Mouse (Mus musculus) neural tube, embryonic 14.5 days (tissue): ENCODE measurements around the gene Pafah2. TPM values are rescaled to one million over a fixed set of nuclear protein-coding genes. Genes with fewer than 3 reads are reported as not detected.

Experiments
- ATAC-seq: fragments of 200-750 bp; cut with Nextera tagmentation; 2 replicates; pipeline ENCODE4 v1.8.0; 2017; ENCODE audit warnings: low read depth, mild to moderate bottlenecking, moderate TSS enrichment, moderate library complexity
- H3K27ac ChIP-seq: fragments of 300-500 bp; sonication (generic); 2 replicates; pipeline ENCODE4 v1.5.1; 2014; ENCODE audit warnings: low read depth, mild to moderate bottlenecking, control low read depth, low read length, moderate library complexity, mixed read lengths
- H3K27me3 ChIP-seq: fragments of 300-500 bp; sonication (generic); 2 replicates; pipeline ENCODE4 v1.6.1; 2014; ENCODE audit warnings: low read length; ENCODE audit not compliant: control insufficient read depth, insufficient read depth
- H3K36me3 ChIP-seq: fragments of 300-500 bp; sonication (generic); 2 replicates; pipeline ENCODE4 v1.6.1; 2014; ENCODE audit warnings: low read length, mixed read lengths; ENCODE audit not compliant: control insufficient read depth, insufficient read depth
- H3K4me1 ChIP-seq: fragments of 300-500 bp; sonication (generic); 2 replicates; pipeline ENCODE4 v1.6.1; 2014; ENCODE audit warnings: low read length; ENCODE audit not compliant: control insufficient read depth, insufficient read depth
- H3K4me2 ChIP-seq: fragments of 300-500 bp; sonication (generic); 2 replicates; pipeline ENCODE4 v1.6.1; 2014; ENCODE audit warnings: mild to moderate bottlenecking, low read depth, low read length, control low read depth
- H3K4me3 ChIP-seq: fragments of 300-500 bp; sonication (generic); 2 replicates; pipeline ENCODE4 v1.5.1; 2014; ENCODE audit warnings: low read depth, low read length, control low read depth, mixed read lengths
- H3K9ac ChIP-seq: fragments of 300-500 bp; sonication (generic); replicated peaks from 2 replicates; pipeline ENCODE4 v1.6.1; 2014; ENCODE audit warnings: low read depth, mild to moderate bottlenecking, control low read depth, low read length, mixed read lengths
- H3K9me3 ChIP-seq: fragments of 300-500 bp; sonication (generic); 2 replicates; pipeline ENCODE4 v1.6.1; 2016; ENCODE audit warnings: low read length; ENCODE audit not compliant: control insufficient read depth
- WGBS: fragments of 180-500 bp; shearing (Covaris S2); extraction: QIAGEN DNeasy Blood & Tissue Kit; methylation state at CpG from one replicate; pipeline ENCODE4 v1.1.7; 2014; 5-methylcytosine and 5-hydroxymethylcytosine counted together
- polyA plus RNA-seq: library from polyadenylated mRNA; unstranded; fragments of >200 nt; fragmentation: Nextera tagmentation; extraction: Ambion mirVana; gene quantifications from 2 replicates; pipeline ENCODE4 v1.2.1, GENCODE M21; 2014

Gene Pafah2
- polyA plus RNA-seq, 1 experiment from 2014 or later, result 7.7 TPM

DNA sequence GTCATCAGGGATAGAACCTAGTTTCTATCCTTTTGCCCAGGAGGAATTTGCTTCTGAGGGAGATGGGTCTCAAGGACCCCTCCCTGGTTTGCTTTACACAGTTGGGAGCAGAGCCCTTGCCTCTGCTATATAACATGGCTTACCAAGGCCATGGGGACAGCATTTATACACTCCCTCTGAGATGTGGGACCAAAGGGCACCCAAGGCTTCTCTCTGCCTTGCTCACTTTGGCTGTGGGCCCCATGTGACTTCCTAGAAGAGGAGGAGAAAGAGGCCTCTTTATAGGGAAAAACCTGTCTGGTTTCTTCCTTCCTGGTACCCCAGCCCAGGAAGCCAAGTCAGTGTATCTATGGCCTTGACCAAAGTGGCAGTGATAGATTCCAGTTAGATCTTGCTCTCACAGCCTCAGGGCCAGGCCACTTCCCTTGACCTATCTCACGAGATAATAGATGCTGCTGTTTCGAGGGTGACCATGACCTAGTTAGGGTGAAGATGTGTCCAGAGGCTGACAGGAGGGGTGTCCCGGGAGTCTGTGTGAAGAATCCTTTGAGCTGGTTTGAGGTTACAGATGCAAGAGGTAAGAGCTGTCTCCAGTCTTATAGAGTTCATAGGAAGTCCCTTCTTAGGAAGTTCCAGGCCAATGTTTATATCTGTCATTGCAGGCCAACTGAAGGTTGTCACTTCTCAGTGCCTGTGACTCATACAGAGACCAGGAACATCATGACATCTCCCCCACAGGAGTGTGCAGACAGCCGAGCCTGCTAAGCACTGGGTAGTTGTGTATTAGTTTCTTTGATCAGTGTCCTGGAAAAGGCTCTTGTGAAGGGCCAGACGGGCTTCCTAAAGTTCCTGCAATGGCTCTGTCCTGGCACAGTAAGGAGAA lies 42.4 kb upstream of the Pafah2 start:
- ATAC-seq, result no peak
- H3K4me3 ChIP-seq, result no peak overlapping the region

DNA sequence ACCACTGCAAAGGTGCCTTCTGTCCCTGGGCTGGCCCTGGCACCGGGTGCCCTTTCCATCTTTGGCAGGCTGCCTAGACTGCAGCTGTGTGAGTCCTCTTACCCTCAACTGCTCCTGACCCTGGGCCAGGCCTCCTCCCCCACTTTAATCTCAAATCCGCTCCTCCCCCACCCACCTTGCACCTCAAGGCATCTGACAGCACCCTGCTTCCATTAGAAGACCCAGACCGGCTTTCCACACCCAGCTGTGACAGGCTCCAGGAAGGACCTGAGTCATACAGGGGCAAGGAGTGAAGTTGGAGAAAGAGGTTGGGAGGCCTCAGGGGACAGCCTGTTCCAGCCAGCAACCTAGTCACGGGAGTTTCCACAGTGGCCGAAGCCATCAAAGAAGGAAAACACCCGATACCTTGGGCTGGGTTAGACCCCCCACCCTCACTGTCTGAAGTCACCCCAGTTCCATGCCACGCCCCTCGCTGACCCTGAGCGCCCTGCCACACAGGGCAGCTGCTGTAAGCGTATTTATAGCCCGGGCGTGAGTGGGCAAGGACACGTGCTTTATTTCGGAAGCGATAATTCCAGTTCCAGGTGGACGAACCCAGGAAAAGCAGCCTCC lies 40.2 kb upstream of the Pafah2 start:
- peak; percentile 21; the same call in 1 of the 2 replicates for ATAC-seq
- no peak overlapping the region for H3K4me3 ChIP-seq
- no peaks in the 10 kb centered on the region for H3K27me3 ChIP-seq
- H3K4me1 ChIP-seq, result no peaks in the 10 kb centered on the region
- H3K27ac ChIP-seq, result no peak overlapping the region
- H3K4me2 ChIP-seq, result no peak overlapping the region
- H3K9ac ChIP-seq, result no peak overlapping the region
- H3K9me3 ChIP-seq, result no peaks in the 10 kb centered on the region
- no peaks in the 10 kb centered on the region for H3K36me3 ChIP-seq
- WGBS, result 55% methylated on average over 16 of the region's 16 CpGs

More for the DNA sequence above, 42.4 kb upstream of the Pafah2 start:
- Histone ChIP-seq H3K4me1 (no peaks in the 10 kb centered on the region), H3K9me3 (no peaks in the 10 kb centered on the region), H3K27me3 (no peaks in the 10 kb centered on the region), H3K27ac (no peak overlapping the region), H3K36me3 (no peaks in the 10 kb centered on the region), H3K9ac (no peak overlapping the region), H3K4me2 (no peak overlapping the region)
- WGBS, result 75% methylated on average over 5 of the region's 5 CpGs

DNA sequence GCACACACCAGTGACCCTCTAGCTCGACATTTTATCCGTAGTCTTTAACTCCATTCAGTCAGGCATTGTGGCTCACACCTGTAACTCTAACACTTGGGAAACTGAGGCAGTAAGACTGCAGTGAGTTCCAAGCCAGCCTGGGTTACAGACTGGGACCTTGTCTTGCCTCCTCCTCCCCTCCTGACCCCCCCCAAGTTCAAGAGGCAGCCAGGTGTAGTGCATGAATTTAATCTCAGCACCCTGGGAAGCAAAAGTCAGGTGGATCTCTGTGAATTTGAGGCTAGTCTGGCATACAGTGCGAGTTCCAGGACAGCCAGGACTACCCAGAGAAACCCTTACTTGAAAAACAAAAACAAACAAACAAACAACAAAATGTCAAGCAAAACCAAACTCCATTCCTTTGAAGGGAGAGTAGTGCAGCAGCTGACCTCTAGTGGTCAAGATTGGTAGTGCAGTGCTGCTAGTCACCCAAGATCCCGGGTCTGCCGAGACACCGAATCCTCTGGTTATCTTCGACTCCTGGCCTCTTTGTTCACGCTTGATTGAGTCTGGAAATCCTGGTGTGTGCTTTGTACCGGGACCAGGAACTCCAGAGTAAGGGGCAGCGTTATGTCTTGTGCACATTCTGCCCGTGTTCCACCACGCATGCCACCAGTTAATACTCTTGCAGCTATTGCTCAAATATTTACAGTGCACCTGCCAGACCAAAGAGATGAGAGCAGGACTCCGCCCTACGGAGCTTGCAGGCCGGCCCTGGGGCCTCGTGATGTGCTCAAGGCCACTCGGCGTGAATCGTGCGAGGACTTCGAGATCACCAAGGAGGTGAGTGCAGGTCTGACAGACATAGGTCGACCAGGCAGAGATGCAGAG lies 39.3 kb upstream of the Pafah2 start:
- Histone ChIP-seq H3K9ac (no peak overlapping the region), H3K4me2 (peak overlapping the region; percentile 33), H3K36me3 (no peaks in the 10 kb centered on the region), H3K27me3 (no peaks in the 10 kb centered on the region), H3K4me3 (peak overlapping the region; percentile 2; the same call in 1 of the 2 replicates), H3K9me3 (no peaks in the 10 kb centered on the region), H3K27ac (no peak overlapping the region), H3K4me1 (no peaks in the 10 kb centered on the region)
- 21% methylated on average over 22 of the region's 22 CpGs for WGBS
- ATAC-seq, result 0 out of 2 replicates have a peak, but pooled peaks have one; percentile 34

DNA sequence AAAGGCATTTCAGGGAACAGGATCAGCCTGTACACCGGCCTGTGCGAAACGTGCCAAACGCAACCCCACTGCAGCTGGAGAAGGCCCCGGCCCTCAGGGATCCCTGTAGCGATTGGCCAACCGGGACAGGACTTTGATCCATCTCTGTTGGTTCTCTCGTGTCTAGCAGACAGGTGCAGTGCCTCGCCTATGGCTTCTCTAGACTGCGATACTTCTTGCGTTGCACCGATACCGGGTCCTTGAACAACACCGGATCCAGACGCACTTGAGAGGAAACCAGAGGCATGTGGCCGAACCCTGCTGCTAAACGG lies 38.7 kb upstream of the Pafah2 start:
- Histone ChIP-seq H3K9me3 (no peaks in the 10 kb centered on the region), H3K4me1 (no peaks in the 10 kb centered on the region), H3K27me3 (no peaks in the 10 kb centered on the region), H3K27ac (no peak overlapping the region), H3K9ac (no peak overlapping the region; the same call in 1 of the 2 replicates), H3K36me3 (no peaks in the 10 kb centered on the region), H3K4me3 (0 out of 2 replicates have a peak overlapping the region, but pooled peaks have one; percentile 2), H3K4me2 (peak overlapping the region; percentile 33)
- no peak for ATAC-seq
- WGBS, result 46% methylated on average over 17 of the region's 17 CpGs

GRCm38 (mm10) chr4:134359649-134360048 lies 36.5 kb upstream of the Pafah2 start:
- Histone ChIP-seq H3K4me3 (no peak overlapping the region), H3K9ac (no peak overlapping the region), H3K27ac (no peak overlapping the region), H3K36me3 (no peaks in the 10 kb centered on the region), H3K4me2 (no peak overlapping the region), H3K9me3 (no peaks in the 10 kb centered on the region), H3K27me3 (no peaks in the 10 kb centered on the region), H3K4me1 (no peaks in the 10 kb centered on the region)
- 90% methylated on average over 6 of the region's 6 CpGs for WGBS
- ATAC-seq, result no peak

GRCm38 (mm10) chr4:134361215-134361614 lies 34.9 kb upstream of the Pafah2 start:
- no peaks in the 10 kb centered on the region for H3K4me1 ChIP-seq
- no peaks in the 10 kb centered on the region for H3K36me3 ChIP-seq
- H3K27ac ChIP-seq, result no peak overlapping the region
- no peak overlapping the region for H3K4me2 ChIP-seq
- H3K9me3 ChIP-seq, result no peaks in the 10 kb centered on the region
- H3K4me3 ChIP-seq, result no peak overlapping the region
- ATAC-seq, result 0 out of 2 replicates have a peak, but pooled peaks have one; percentile 24
- 38% methylated on average over 5 of the region's 5 CpGs for WGBS
- no peak overlapping the region for H3K9ac ChIP-seq
- no peaks in the 10 kb centered on the region for H3K27me3 ChIP-seq

GRCm38 (mm10) chr4:134362124-134362523 lies 34.0 kb upstream of the Pafah2 start:
- Histone ChIP-seq H3K9ac (no peak overlapping the region), H3K4me1 (no peaks in the 10 kb centered on the region), H3K36me3 (no peaks in the 10 kb centered on the region), H3K27ac (no peak overlapping the region), H3K4me2 (no peak overlapping the region), H3K27me3 (no peaks in the 10 kb centered on the region), H3K4me3 (no peak overlapping the region), H3K9me3 (no peaks in the 10 kb centered on the region)
- ATAC-seq, result no peak
- 70% methylated on average over 9 of the region's 9 CpGs for WGBS

DNA sequence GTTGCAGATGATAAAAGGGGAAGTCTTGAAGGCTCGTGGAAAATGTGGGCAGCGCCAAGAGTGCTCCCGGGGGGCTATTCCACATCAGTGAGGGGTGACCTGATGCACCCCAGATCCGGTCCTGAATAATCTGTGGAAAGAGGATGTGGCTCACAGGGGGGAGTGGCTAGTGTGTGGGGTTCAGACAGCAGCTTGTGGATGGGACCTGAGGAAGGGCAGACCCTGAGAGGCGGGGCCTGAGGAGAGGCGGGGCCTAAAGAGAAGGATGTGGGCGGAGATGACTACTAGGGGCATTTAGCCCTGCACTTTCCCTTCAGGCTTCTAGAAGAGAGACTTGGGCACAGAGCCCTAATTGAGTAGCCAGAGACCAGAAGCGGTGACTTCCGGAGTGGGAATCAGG lies 33.5 kb upstream of the Pafah2 start:
- 32% methylated on average over 8 of the region's 9 CpGs for WGBS
- H3K36me3 ChIP-seq, result no peaks in the 10 kb centered on the region
- H3K9ac ChIP-seq, result no peak overlapping the region
- H3K9me3 ChIP-seq, result no peaks in the 10 kb centered on the region
- ATAC-seq, result no peak
- H3K27me3 ChIP-seq, result no peaks in the 10 kb centered on the region
- H3K27ac ChIP-seq, result no peak overlapping the region
- no peaks in the 10 kb centered on the region for H3K4me1 ChIP-seq
- no peak overlapping the region for H3K4me3 ChIP-seq
- no peak overlapping the region for H3K4me2 ChIP-seq
